Mouse (Mus musculus): Measurements from ENCODE around the gene Fam219a.

DNA sequence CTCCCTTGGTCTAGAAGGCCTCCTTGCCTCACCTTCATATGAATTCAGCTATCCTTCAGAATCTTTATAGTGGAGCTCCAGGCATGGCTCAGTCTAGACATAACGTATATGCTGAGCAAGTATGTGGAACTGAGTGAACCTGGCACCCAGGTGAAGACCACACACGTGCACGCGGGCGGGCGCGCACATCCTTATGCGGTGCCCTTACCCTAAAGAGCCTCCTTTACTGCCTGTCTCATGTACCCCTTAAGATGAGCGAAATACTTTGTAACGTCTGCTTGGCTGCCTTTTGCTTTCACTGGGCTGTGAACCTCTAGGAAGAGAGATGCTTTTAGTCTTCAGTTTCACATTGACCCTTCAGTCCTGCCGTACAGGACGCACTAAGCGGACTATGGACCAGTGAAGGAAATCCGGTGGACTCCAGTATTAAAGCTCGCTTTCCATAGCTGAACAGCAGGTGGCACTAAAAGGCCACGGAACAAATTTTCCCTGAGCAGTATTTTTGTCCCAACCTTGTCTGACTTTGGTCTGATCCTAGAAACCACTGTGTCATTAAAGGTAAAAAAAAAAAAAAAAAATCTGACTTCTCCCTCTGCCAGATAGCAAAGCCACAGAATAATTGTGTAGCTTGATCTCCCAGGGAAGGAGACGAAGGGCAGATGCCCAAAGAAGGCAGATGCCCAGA lies 100.8 kb downstream of the Fam219a start:
- TF ChIP-seq MAX (IDR thresholded peaks at IDR 0.05) (no peak), MYOD1 (IDR thresholded peaks at IDR 0.05; ENCODE audit: control insufficient read depth, insufficient read length, low read depth) (no peak), CTCF (IDR thresholded peaks at IDR 0.05; ENCODE audit: control insufficient read depth, insufficient read depth, insufficient read length) (no peak), USF1 (IDR thresholded peaks at IDR 0.05; ENCODE audit: low read depth) (no peak), FOSL1 (IDR thresholded peaks at IDR 0.05; ENCODE audit: insufficient read depth, low read length, poor library complexity, severe bottlenecking) (no peak)

All from C2C12 (cell line).